Mouse (Mus musculus): ENCODE results near the gene Rita1. TPM values are rescaled to one million over a fixed set of nuclear protein-coding genes. Genes with fewer than 3 reads are reported as not detected.
A peak's percentile ranks its signal among the peaks of the same experiment; 100 is the strongest.

Gene Rita1
- polyA plus RNA-seq, 1 experiment: 9.0 TPM

GRCm38 (mm10) chr5:120570289-120570897 lies 42.0 kb downstream of the Rita1 start:
- no peaks in the 10 kb centered on the region for H3K36me3 ChIP-seq (ENCODE audit: control insufficient read depth, insufficient read depth, low read length)
- TF ChIP-seq CTCF (IDR thresholded peaks at IDR 0.05; ENCODE audit: control insufficient read depth, insufficient read depth, insufficient replicate concordance, low read depth, low read length): no peak
- TF ChIP-seq POLR2A (IDR thresholded peaks at IDR 0.05; ENCODE audit: control insufficient read depth, low read depth, low read length): no peak
- no peaks in the 10 kb centered on the region for H3K27me3 ChIP-seq (ENCODE audit: control insufficient read depth, insufficient read depth, low read length)
- peaks cover 5% of the 10 kb centered on the region for H3K4me1 ChIP-seq (ENCODE audit: control insufficient read depth, insufficient read depth, low read length)
- H3K27ac ChIP-seq (ENCODE audit: control insufficient read depth, insufficient read depth, low read depth, low read length): no peak overlapping the region
- no peak overlapping the region for H3K4me3 ChIP-seq (ENCODE audit: control insufficient read depth, low read depth, low read length)

DNA sequence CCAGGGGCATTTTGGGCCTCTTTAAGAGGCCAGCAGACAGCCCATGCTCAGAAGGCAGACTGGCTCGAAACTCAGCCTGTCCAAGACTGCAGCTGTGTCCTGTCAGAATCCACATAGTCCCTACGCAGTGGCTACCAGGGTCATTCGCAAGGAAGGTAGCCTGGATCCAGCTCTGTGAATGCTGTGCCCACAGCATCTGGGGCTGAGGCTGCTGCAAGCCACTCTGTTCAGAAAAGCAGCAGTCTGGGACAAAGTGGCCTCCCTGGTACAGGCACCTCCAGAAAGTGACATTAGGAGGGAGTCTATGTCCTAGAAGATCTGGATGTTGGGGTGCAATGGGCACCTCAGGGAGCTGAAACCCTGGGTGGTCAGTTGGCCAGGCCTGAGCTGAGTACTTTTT lies 42.6 kb downstream of the Rita1 start:
- no peak for TF ChIP-seq CTCF (IDR thresholded peaks at IDR 0.05; ENCODE audit: control insufficient read depth, insufficient read depth, insufficient replicate concordance, low read depth, low read length)
- TF ChIP-seq POLR2A (IDR thresholded peaks at IDR 0.05; ENCODE audit: control insufficient read depth, low read depth, low read length): no peak
- no peaks in the 10 kb centered on the region for H3K27me3 ChIP-seq (ENCODE audit: control insufficient read depth, insufficient read depth, low read length)
- H3K36me3 ChIP-seq (ENCODE audit: control insufficient read depth, insufficient read depth, low read length): no peaks in the 10 kb centered on the region
- peaks cover 5% of the 10 kb centered on the region for H3K4me1 ChIP-seq (ENCODE audit: control insufficient read depth, insufficient read depth, low read length)
- no peak overlapping the region for H3K27ac ChIP-seq (ENCODE audit: control insufficient read depth, insufficient read depth, low read depth, low read length)
- H3K4me3 ChIP-seq (ENCODE audit: control insufficient read depth, low read depth, low read length): no peak overlapping the region

DNA sequence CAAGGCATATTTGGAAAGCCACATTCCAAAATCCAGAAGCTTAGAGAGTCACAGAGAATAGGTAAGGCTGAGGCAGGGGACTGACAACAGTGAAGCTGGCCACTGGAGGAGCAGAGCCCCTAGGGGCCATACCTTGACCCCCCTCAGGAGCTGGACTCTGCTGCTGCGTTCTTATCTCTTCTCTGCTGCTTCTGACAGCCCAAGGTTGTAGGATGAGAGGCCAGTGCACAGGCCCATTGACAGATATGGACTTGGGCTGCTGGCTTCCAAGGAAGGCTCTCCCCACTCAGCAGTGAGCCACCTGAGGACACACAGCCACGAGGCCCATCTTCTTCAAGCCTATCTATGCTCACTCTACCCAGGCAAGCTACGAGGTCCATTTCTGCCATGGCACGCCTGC lies 43.4 kb downstream of the Rita1 start:
- H3K36me3 ChIP-seq (ENCODE audit: control insufficient read depth, insufficient read depth, low read length): no peaks in the 10 kb centered on the region
- H3K27me3 ChIP-seq (ENCODE audit: control insufficient read depth, insufficient read depth, low read length): no peaks in the 10 kb centered on the region
- TF ChIP-seq POLR2A (IDR thresholded peaks at IDR 0.05; ENCODE audit: control insufficient read depth, low read depth, low read length) (no peak), CTCF (IDR thresholded peaks at IDR 0.05; ENCODE audit: control insufficient read depth, insufficient read depth, insufficient replicate concordance, low read depth, low read length) (no peak)
- H3K27ac ChIP-seq (ENCODE audit: control insufficient read depth, insufficient read depth, low read depth, low read length): no peak overlapping the region
- H3K4me1 ChIP-seq (ENCODE audit: control insufficient read depth, insufficient read depth, low read length): peaks cover 5% of the 10 kb centered on the region
- no peak overlapping the region for H3K4me3 ChIP-seq (ENCODE audit: control insufficient read depth, low read depth, low read length)

GRCm38 (mm10) chr5:120568336-120568768 lies 44.0 kb downstream of the Rita1 start:
- no peak overlapping the region for H3K27ac ChIP-seq (ENCODE audit: control insufficient read depth, insufficient read depth, low read depth, low read length)
- no peak for TF ChIP-seq POLR2A (IDR thresholded peaks at IDR 0.05; ENCODE audit: control insufficient read depth, low read depth, low read length)
- TF ChIP-seq CTCF (IDR thresholded peaks at IDR 0.05; ENCODE audit: control insufficient read depth, insufficient read depth, insufficient replicate concordance, low read depth, low read length): no peak
- no peak overlapping the region for H3K4me3 ChIP-seq (ENCODE audit: control insufficient read depth, low read depth, low read length)
- no peaks in the 10 kb centered on the region for H3K36me3 ChIP-seq (ENCODE audit: control insufficient read depth, insufficient read depth, low read length)
- H3K4me1 ChIP-seq (ENCODE audit: control insufficient read depth, insufficient read depth, low read length): peaks cover 6% of the 10 kb centered on the region
- H3K27me3 ChIP-seq (ENCODE audit: control insufficient read depth, insufficient read depth, low read length): no peaks in the 10 kb centered on the region

GRCm38 (mm10) chr5:120567761-120568211 lies 44.6 kb downstream of the Rita1 start:
- TF ChIP-seq CTCF (IDR thresholded peaks at IDR 0.05; ENCODE audit: control insufficient read depth, insufficient read depth, insufficient replicate concordance, low read depth, low read length): no peak
- no peak for TF ChIP-seq POLR2A (IDR thresholded peaks at IDR 0.05; ENCODE audit: control insufficient read depth, low read depth, low read length)
- H3K4me1 ChIP-seq (ENCODE audit: control insufficient read depth, insufficient read depth, low read length): peaks cover 7% of the 10 kb centered on the region
- H3K36me3 ChIP-seq (ENCODE audit: control insufficient read depth, insufficient read depth, low read length): no peaks in the 10 kb centered on the region
- no peaks in the 10 kb centered on the region for H3K27me3 ChIP-seq (ENCODE audit: control insufficient read depth, insufficient read depth, low read length)
- H3K27ac ChIP-seq (ENCODE audit: control insufficient read depth, insufficient read depth, low read depth, low read length): peak overlapping the region; percentile 10; the same call in 1 of the 2 replicates
- H3K4me3 ChIP-seq (ENCODE audit: control insufficient read depth, low read depth, low read length): no peak overlapping the region

GRCm38 (mm10) chr5:120567253-120567701 lies 45.1 kb downstream of the Rita1 start:
- peaks cover 7% of the 10 kb centered on the region for H3K4me1 ChIP-seq (ENCODE audit: control insufficient read depth, insufficient read depth, low read length)
- 0 out of 2 replicates have a peak overlapping the region, but pooled peaks have one; percentile 1 for H3K27ac ChIP-seq (ENCODE audit: control insufficient read depth, insufficient read depth, low read depth, low read length)
- no peak overlapping the region for H3K4me3 ChIP-seq (ENCODE audit: control insufficient read depth, low read depth, low read length)

GRCm38 (mm10) chr5:120566681-120567252 lies 45.6 kb downstream of the Rita1 start:
- Histone ChIP-seq H3K36me3 (ENCODE audit: control insufficient read depth, insufficient read depth, low read length) (no peaks in the 10 kb centered on the region), H3K4me3 (ENCODE audit: control insufficient read depth, low read depth, low read length) (no peak overlapping the region), H3K27me3 (ENCODE audit: control insufficient read depth, insufficient read depth, low read length) (no peaks in the 10 kb centered on the region), H3K4me1 (ENCODE audit: control insufficient read depth, insufficient read depth, low read length) (peaks cover 7% of the 10 kb centered on the region), H3K27ac (ENCODE audit: control insufficient read depth, insufficient read depth, low read depth, low read length) (peak overlapping the region; percentile 1; the same call in 1 of the 2 replicates)
- TF ChIP-seq POLR2A (IDR thresholded peaks at IDR 0.05; ENCODE audit: control insufficient read depth, low read depth, low read length): no peak
- no peak for TF ChIP-seq CTCF (IDR thresholded peaks at IDR 0.05; ENCODE audit: control insufficient read depth, insufficient read depth, insufficient replicate concordance, low read depth, low read length)

More at GRCm38 (mm10) chr5:120567253-120567701, 45.1 kb downstream of the Rita1 start:
- TF ChIP-seq POLR2A (IDR thresholded peaks at IDR 0.05; ENCODE audit: control insufficient read depth, low read depth, low read length) (no peak), CTCF (IDR thresholded peaks at IDR 0.05; ENCODE audit: control insufficient read depth, insufficient read depth, insufficient replicate concordance, low read depth, low read length) (no peak)
- H3K27me3 ChIP-seq (ENCODE audit: control insufficient read depth, insufficient read depth, low read length): no peaks in the 10 kb centered on the region
- no peaks in the 10 kb centered on the region for H3K36me3 ChIP-seq (ENCODE audit: control insufficient read depth, insufficient read depth, low read length)

Data from testis, adult 2 months (tissue).